Mouse (Mus musculus): ENCODE data around the gene Tmprss13.

Gene Tmprss13

GRCm38 (mm10) chr9:45318855-45319254, at the start of gene Tmprss13:
TSS of gene Tmprss13 (plus strand) at chr9:45319100.
- DNase-seq (ENCODE audit: low spot score in 2 of 2), result no peak

GRCm38 (mm10) chr9:45272213-45272612, 46.7 kb upstream of the Tmprss13 start:
- DNase-seq (ENCODE audit: low spot score in 2 of 2), result no peak

- no peak for DNase-seq (ENCODE audit: low spot score in 2 of 2)
Observed at GRCm38 (mm10) chr9:45274218-45274617, 44.7 kb upstream of the Tmprss13 start.

DNA sequence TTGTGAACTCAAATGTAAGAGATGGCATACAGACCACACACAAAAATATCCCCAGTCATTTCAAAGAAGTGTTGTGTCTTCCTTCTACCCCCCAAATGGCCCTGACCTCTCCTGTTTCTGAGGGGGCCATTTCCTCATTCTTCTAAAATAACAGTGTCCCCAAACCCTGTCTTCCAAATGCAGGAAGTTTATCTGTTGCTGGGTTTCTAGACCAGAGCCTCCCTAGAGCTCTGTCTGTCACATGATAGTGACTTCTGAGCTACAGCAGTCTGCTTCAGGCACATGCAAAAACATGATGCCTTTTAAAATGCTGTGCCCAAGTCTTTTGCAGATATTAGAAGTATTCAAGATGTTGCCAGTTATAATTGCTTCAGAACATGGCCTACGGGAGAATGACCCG, 44.3 kb upstream of the Tmprss13 start:
- no peak for DNase-seq (ENCODE audit: low spot score in 2 of 2)

DNA sequence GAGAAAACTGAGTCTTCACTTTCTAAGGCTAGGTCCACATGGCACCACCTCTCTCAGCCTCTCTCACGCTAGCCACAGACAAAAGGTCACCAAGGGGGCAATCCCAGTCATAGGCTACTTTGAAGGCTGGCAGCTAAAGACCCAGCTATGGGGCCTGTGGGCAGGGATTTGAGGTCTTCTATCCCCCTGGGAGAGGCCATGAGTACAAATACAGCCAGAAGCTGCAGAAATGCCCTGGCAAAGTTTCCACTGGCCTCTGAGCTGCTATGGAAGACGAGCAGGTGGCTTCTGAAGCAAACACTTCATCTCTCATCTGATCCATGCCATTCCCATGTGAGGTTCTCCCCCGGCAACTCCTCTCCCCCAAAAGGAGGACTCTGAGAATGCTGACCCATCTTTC, 38.8 kb upstream of the Tmprss13 start:
- no peak for DNase-seq (ENCODE audit: low spot score in 2 of 2)

DNA sequence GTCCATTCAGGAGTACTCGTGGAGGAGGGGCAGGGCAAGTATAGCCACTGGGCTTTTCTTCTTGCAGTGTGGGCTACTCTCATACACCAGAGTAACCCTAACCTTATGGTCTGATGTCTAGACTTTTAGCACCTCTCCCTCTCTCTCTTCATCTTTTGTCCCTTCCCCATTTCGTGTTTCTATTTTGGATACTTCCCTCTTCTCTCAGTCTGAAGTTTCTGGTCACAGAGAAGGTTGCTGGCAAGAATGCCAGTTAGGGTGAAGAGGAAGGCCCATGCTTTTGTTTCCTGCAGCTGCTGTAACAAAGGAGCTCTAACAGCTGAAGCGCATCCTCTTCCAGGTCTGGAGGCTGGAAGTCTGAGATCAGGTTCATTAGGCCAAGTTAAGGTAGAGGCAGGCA, 38.0 kb upstream of the Tmprss13 start:
- no peak for DNase-seq (ENCODE audit: low spot score in 2 of 2)

DNA sequence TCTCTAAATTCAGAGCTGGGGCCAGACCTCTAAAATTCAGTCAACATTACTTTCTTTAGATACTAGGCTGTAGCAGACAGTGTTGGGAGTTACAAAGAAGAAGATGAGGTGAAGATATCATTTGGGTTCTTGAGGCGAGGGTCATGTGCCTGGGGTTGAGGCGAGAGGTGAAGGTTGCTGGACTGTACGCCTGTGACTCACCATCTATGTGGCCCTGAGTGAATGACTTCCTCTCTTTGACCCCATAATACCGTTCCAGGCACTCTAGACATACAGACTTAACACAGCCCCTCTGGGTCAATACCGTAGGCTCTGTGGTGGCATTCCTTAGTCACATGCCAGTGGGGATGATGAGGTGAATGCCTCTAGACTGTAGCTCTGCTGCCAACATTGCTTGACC, 36.4 kb upstream of the Tmprss13 start:
- no peak for DNase-seq (ENCODE audit: low spot score in 2 of 2)

DNA sequence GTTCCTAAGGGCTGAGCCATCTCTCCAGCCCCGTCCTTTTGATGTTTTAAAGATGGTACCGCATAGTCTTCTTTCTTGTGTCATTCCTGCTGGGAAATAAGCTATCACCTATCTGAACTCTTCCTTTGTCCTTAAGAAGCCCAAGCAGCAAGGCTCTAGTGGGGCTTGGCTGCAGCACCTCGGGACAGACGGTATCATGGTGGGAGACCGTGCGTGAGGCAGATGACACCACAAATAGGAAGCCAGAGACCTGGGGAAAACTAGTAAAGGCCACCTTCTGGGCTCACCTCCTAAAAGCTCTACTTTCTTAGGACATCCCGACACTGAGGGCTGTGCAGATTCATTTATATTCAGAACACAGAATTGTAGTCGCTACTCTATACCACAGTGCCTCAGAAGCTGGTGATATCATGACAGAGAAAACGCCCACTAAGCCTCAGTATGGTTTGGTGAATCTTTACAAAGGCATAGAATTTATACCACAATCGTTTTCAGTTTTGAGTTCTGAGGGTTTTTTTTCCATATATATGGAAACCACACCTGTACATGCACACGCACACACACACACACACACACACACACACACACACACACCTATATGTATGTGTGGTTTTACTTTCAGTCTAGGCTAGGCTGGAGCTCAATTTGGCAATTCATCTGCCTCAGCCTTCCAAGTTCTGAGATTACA, 27.3 kb upstream of the Tmprss13 start:
- DNase-seq (ENCODE audit: low spot score in 2 of 2), result no peak

- no peak for DNase-seq (ENCODE audit: low spot score in 2 of 2)
Observed at GRCm38 (mm10) chr9:45294210-45295011, 24.5 kb upstream of the Tmprss13 start.

- DNase-seq (ENCODE audit: low spot score in 2 of 2), result no peak
Observed at GRCm38 (mm10) chr9:45299231-45300006, 19.5 kb upstream of the Tmprss13 start.

DNA sequence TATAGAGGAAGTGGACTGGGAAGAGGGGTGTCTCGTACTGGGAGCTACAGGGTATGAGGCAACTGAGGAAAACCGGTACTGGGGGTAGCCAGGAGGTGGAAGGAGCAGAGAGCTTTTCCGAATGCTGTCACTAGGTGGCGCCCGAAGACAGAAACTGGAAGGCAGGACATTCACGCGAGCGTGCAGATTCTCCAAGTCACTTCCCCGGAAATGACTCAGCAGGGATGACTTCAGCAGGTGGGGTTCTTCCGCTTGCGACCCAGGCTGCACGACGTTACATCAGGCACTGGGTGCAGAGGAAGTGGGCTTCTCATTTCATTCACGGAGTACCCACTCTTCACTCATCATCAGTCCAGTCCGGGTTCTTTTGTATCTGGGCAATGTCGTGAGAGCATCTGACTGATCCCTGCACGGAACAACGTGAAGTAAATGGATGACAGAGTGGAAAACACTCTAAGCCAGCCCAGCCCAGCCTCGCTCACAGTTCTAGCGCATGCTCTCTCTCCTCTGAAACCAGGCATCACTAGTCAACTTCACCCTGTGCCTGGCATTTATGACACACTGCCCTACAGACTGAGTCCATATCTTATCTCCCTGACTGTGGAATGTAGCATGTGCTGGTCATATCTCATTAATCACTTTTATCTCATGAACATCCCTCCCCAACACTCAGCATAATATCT, 18.3 kb upstream of the Tmprss13 start:
- DNase-seq (ENCODE audit: low spot score in 2 of 2), result peak; percentile 91 to 97

DNA sequence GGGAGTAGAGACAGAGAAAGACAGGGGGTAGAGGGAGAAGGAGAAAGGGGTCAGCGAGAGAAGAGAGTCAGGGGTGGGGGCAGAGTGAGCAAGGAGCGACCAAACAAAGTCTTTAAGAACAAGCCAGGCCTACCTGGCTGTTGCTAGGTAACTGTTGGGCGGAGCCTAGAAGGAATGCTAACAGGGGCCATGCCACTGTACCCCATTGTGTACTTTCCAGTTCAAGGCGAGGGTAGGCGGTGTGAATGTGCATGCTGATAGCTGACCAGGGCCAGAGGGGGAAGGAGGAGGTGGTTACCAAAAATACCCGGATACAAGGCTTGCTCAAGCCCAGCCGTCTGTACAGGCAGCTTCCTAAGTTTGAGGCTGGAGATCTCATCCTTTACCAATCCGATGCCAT, 17.1 kb upstream of the Tmprss13 start:
- DNase-seq (ENCODE audit: low spot score in 2 of 2), result no peak

- DNase-seq (ENCODE audit: low spot score in 2 of 2), result no peak
Observed at GRCm38 (mm10) chr9:45306746-45307410, 12.0 kb upstream of the Tmprss13 start.

DNA sequence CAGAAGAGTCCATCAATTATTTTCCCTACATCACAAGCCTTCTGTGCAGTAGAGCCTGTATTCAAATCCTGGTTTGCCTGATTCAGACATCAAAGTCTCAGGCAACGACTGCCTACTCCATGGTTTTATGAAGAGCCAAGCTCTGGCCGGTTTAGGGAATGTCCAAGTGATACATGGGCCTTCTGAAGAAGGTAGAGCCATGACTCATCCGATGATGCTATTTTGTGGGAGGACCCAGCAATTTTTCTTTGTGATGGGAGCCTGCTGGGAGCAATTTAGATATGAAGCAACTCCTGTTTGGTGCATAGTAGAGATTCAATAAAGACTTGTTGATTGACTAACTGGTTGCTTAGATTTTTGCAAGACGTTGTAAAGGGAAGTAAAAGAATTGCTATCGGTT, 10.4 kb upstream of the Tmprss13 start:
- no peak for DNase-seq (ENCODE audit: low spot score in 2 of 2)

DNA sequence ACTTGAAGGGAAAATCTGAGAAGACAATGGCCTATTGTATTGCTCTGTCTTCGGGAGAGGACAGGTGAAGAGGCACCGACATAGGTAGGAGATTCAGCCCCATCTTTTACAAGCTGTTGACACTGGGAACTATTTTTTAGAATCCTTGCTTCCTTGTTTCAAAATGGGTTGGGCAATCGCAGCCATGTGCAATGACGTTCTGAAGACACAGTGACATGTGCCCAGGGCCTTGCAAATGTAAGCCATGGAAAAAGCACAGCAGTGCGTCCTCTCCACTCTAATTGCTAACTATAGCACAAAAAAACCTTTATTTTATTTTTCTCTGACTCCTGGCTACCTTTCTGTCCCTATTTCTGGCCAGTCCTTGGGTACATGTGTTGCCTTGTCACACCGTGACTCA, 7.0 kb upstream of the Tmprss13 start:
- no peak for DNase-seq (ENCODE audit: low spot score in 2 of 2)

GRCm38 (mm10) chr9:45313913-45314312, 5.0 kb upstream of the Tmprss13 start:
- DNase-seq (ENCODE audit: low spot score in 2 of 2), result no peak

DNA sequence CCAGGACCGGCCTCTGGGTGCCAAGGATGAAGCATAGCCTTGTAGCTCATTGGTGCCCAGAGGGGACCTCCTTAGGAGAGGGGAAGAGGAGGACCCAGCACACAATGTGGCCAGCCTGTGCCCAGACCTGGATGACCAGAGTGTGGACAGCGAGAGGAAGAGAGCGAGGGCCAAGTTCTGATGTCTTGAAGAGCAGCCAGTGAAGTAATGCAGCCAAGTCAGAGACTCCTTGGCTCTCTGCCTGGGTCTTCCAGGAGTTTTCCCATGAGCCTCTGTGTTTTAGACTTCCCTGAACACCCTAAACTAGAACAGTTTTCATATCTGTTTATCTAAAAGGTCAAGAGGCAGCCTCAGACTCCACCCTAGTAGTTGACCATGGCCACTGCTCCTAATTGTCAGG, 1.3 kb upstream of the Tmprss13 start:
- no peak for DNase-seq (ENCODE audit: low spot score in 2 of 2)

DNA sequence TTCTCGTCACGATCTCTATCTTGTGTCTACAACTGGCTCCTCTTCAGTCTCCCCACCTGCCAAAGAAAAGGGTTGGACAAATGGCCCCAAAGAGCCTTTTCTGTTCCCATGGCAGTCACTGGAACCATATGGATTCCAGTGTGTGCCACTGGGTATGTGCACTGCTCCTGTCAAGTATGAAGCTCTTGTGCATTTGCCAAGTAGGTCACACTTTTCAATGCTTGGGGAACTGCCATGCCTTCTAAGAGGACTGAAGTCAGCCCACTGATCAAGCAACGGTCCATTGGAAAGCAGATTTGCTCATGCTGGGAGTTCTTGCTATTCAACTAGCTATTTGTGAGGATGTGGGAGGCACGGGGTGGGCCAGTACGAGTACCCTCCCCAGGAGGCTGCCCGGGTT, 2.6 kb downstream of the Tmprss13 start:
- DNase-seq (ENCODE audit: low spot score in 2 of 2), result no peak

DNA sequence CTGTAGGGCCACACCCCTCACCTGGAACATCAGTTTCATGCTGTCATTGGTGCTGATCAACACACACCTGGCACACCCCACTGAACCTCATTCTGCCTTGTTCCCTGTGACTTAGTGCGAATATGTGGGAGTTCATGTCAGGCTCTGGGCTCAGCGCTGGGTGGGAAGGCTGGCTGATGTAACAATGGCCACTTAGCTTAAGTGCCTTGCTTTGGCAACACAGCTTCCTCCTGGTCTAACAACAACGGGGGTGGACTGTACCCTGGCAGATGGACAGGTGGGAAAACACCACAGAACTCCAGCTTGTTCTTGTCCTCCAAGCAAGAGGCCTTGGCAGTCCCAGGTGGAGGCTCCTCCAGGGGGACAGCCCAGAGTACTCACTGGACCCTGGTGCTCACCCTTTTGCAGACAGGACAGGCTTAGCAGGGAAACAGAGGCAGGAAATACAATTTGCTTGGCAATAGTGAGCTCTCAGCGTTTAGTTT, 3.1 kb downstream of the Tmprss13 start:
- DNase-seq (ENCODE audit: low spot score in 2 of 2), result no peak

DNA sequence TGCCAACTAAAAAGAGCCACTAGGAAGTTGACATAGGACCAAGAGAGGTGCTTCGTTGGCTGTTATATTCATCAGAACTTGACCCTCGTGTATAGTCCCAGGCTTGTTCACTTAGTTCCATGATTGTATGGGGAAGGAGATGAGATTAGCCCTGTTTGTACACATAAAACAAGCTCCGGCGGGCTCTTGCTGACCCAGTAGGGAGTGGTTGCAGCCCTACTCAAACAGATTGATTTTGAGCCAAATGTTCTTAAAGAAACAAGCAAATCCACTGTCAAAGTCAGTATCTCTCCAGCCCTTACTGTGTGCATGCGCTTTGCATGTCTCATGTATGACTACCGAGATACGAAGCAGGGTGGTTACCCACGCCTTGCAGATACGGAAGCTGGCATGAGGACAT, 7.5 kb downstream of the Tmprss13 start:
- DNase-seq (ENCODE audit: low spot score in 2 of 2), result no peak

- no peak for DNase-seq (ENCODE audit: low spot score in 2 of 2)
Observed at GRCm38 (mm10) chr9:45328263-45328662, 9.4 kb downstream of the Tmprss13 start.
